Mouse (Mus musculus) small intestine, adult 2 months (tissue): ENCODE data around the gene Eri3.

ENCODE experiments used
- CTCF ChIP-seq: fragments of 200-500 bp; IDR thresholded peaks from 2 replicates; pipeline ENCODE4 v1.5.1; 2012; ENCODE audit warnings: low read depth, mild to moderate bottlenecking, control low read depth, inconsistent platforms, low read length, moderate library complexity, mixed read lengths; ENCODE audit not compliant: insufficient replicate concordance, insufficient read length; ENCODE audit errors: extremely low read depth
- POLR2A ChIP-seq: fragments of 200-500 bp; IDR thresholded peaks from 2 replicates; pipeline ENCODE4 v1.6.1; 2012; ENCODE audit warnings: low read depth, mild to moderate bottlenecking, control low read depth, inconsistent platforms, low read length, moderate library complexity

DNA sequence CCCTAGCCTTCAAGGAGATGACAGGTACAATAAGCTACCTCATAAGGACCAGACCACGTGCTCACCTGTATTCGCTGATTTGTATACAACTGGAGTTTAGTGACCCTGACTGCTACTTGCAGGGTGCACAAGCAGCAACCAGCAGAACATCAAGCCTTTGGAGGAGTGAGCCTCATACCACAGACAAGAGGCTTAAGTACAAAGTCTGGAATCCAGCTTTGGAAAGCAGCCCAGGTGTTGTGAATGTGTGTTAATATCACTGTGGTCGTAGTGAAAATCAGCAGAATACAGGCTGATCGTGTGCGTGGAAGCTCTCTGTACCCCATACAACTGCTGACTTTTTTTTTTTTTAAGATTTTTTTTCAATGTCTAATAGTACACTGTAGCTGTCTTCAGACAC lies 109.8 kb downstream of the Eri3 start:
- TF ChIP-seq POLR2A = no peak
- TF ChIP-seq CTCF = no peak
